Mouse (Mus musculus): ENCODE data around the gene Hmgn2. TPM values are rescaled to one million over a fixed set of nuclear protein-coding genes. Genes with fewer than 3 reads are reported as not detected.

The Hmgn2 gene
- total and polyA plus RNA-seq, 3 experiments: 157 to 195 (median 161) TPM

DNA sequence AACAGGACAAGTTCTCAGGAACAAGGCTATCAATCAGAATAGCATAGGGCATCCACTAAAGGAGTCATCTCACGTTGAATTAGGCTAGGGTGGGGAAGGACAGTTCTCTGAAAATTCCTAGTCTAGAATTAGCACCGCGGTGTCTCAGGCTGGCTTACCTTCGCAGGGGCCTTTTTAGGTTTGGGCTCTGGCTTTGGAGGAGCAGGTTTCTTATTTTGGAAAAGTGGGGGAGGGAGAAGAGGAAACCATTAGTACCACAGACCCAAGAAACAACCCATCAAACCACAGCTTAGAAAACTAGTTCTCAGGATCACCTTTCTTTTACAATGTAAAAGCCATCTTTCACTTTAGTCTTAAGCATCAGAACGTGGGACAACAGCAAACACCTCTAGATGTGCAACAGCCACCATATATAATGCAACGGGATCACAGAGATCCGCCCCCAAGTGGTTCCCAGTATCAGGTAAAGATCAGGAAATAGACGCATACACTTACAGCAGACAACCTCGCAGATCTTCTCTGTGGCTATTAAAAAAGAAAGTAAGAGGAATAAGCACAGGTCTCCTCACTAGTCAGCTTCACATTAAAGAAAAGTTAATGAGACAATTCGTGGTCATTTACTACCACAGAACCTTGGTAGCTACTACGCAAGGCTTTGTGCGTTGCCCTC lies 2.0 kb downstream of the Hmgn2 start:
- Histone ChIP-seq H3K4me1 (ENCODE audit: control insufficient read depth in 1 of 2, insufficient read depth in 2 of 2) (peaks cover 0 to 35% of the 10 kb centered on the region in 2 experiments; a peak in 3 of 4 replicates), H3K79me2 (replicated peaks; ENCODE audit: control insufficient read depth, extremely low read depth, insufficient read depth, poor library complexity, severe bottlenecking) (peaks cover 9% of the 10 kb centered on the region), H3K9ac (ENCODE audit: insufficient read depth, low read depth) (peak overlapping the region; percentile 88), H3K4me2 (ENCODE audit: insufficient read depth, low read depth, poor library complexity, severe bottlenecking) (peak overlapping the region; percentile 97), H3K4me3 (replicated peaks in 1 of 3; ENCODE audit: low read depth in 2 of 3, low read length in 2 of 3, poor library complexity in 1 of 3) (peak overlapping the region; percentile 62 to 75 (median 70)), H3K9me3 (replicated peaks; ENCODE audit: low read length) (no peaks in the 10 kb centered on the region), H3K27ac (ENCODE audit: insufficient read depth, low read depth) (no peak overlapping the region), H3K27me3 (replicated peaks) (no peaks in the 10 kb centered on the region), H3K36me3 (replicated peaks in 1 of 2; ENCODE audit: control insufficient read depth in 1 of 2, insufficient read depth in 1 of 2, low read length in 1 of 2) (peaks cover 27 to 55% of the 10 kb centered on the region in 2 experiments)
- DNase-seq (ENCODE audit: extremely low read depth): no peak
- no peak for TF ChIP-seq ZC3H11A (IDR thresholded peaks at IDR 0.05; ENCODE audit: low read depth, low read length)
- TF ChIP-seq PAX5 (IDR thresholded peaks at IDR 0.05; ENCODE audit: low read length): no peak
- TF ChIP-seq HCFC1 (IDR thresholded peaks at IDR 0.05; ENCODE audit: low read depth, low read length): no peak
- TF ChIP-seq USF2 (conservative IDR thresholded peaks at IDR 0.05; ENCODE audit: low read depth, low read length): no peak
- no peak for TF ChIP-seq TCF12 (IDR thresholded peaks at IDR 0.05; ENCODE audit: low read depth, low read length)
- TF ChIP-seq JUN (IDR thresholded peaks at IDR 0.05; ENCODE audit: insufficient read depth, low read depth, low read length): no peak
- dilution Hi-C loops (cut with MboI; ENCODE audit: extremely low pct_ligation_motif_present, extremely low pct_unique_long_range_greater_than_20kb, low sequenced_read_pairs): no loop called here
- in situ Hi-C loops (cut with MboI; ENCODE audit: low pct_ligation_motif_present, low pct_unique_long_range_greater_than_20kb, low sequenced_read_pairs): no loop called here

DNA sequence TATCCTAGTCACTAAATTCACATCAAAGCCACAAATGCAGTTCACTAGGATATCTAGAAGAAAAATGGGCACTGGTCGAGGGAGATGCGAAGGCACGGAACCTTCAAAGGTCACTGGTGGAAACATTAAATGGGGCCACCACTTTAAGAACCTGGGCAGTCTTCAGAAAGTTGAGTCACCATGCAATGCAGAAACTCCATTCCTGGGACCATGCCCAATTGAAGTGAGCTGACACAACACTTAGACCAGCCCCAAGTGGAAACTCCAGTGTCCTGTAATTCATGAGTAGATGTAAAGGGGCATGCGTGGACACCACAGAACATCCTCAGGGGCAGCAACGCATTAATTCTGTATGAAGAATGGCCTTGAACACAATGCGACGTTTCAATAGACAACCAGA lies 5.9 kb downstream of the Hmgn2 start:
- H3K9me3 ChIP-seq (replicated peaks; ENCODE audit: low read length): no peaks in the 10 kb centered on the region
- in situ Hi-C loops (cut with MboI; ENCODE audit: low pct_ligation_motif_present, low pct_unique_long_range_greater_than_20kb, low sequenced_read_pairs) (no loop called here), dilution Hi-C loops (cut with MboI; ENCODE audit: extremely low pct_ligation_motif_present, extremely low pct_unique_long_range_greater_than_20kb, low sequenced_read_pairs) (no loop called here)
- H3K9ac ChIP-seq (ENCODE audit: insufficient read depth, low read depth): no peak overlapping the region
- DNase-seq (ENCODE audit: extremely low read depth): no peak
- H3K4me2 ChIP-seq (ENCODE audit: insufficient read depth, low read depth, poor library complexity, severe bottlenecking): no peak overlapping the region
- H3K27me3 ChIP-seq (replicated peaks): no peaks in the 10 kb centered on the region
- peaks cover 9% of the 10 kb centered on the region for H3K79me2 ChIP-seq (replicated peaks; ENCODE audit: control insufficient read depth, extremely low read depth, insufficient read depth, poor library complexity, severe bottlenecking)
- H3K27ac ChIP-seq (ENCODE audit: insufficient read depth, low read depth): no peak overlapping the region
- no peak overlapping the region for H3K4me3 ChIP-seq (replicated peaks in 1 of 3; ENCODE audit: low read depth in 2 of 3, low read length in 2 of 3, poor library complexity in 1 of 3)
- H3K4me1 ChIP-seq (ENCODE audit: control insufficient read depth in 1 of 2, insufficient read depth in 2 of 2): peaks cover 0 to 26% of the 10 kb centered on the region in 2 experiments; a peak in 3 of 4 replicates
- TF ChIP-seq ETS1 (conservative IDR thresholded peaks at IDR 0.05; ENCODE audit: low read depth, low read length) (no peak), EP300 (IDR thresholded peaks at IDR 0.05; ENCODE audit: low read length) (no peak), POLR2AphosphoS2 (IDR thresholded peaks at IDR 0.05; ENCODE audit: low read depth, low read length) (peak; percentile 49)
- peaks cover 19 to 36% of the 10 kb centered on the region in 2 experiments for H3K36me3 ChIP-seq (replicated peaks in 1 of 2; ENCODE audit: control insufficient read depth in 1 of 2, insufficient read depth in 1 of 2, low read length in 1 of 2)

GRCm38 (mm10) chr4:133958884-133959283 lies 9.6 kb downstream of the Hmgn2 start:
- Histone ChIP-seq H3K4me3 (replicated peaks in 1 of 3; ENCODE audit: low read depth in 2 of 3, low read length in 2 of 3, poor library complexity in 1 of 3) (no peak overlapping the region), H3K4me1 (ENCODE audit: control insufficient read depth in 1 of 2, insufficient read depth in 2 of 2) (peaks cover 0 to 6% of the 10 kb centered on the region in 2 experiments; a peak in 2 of 4 replicates), H3K27ac (ENCODE audit: insufficient read depth, low read depth) (no peak overlapping the region), H3K9me3 (replicated peaks; ENCODE audit: low read length) (no peaks in the 10 kb centered on the region), H3K4me2 (ENCODE audit: insufficient read depth, low read depth, poor library complexity, severe bottlenecking) (no peak overlapping the region), H3K9ac (ENCODE audit: insufficient read depth, low read depth) (no peak overlapping the region), H3K27me3 (replicated peaks) (no peaks in the 10 kb centered on the region), H3K36me3 (replicated peaks in 1 of 2; ENCODE audit: control insufficient read depth in 1 of 2, insufficient read depth in 1 of 2, low read length in 1 of 2) (peaks cover 5 to 14% of the 10 kb centered on the region in 2 experiments), H3K79me2 (replicated peaks; ENCODE audit: control insufficient read depth, extremely low read depth, insufficient read depth, poor library complexity, severe bottlenecking) (no peaks in the 10 kb centered on the region)
- in situ Hi-C loops (cut with MboI; ENCODE audit: low pct_ligation_motif_present, low pct_unique_long_range_greater_than_20kb, low sequenced_read_pairs) (no loop called here), dilution Hi-C loops (cut with MboI; ENCODE audit: extremely low pct_ligation_motif_present, extremely low pct_unique_long_range_greater_than_20kb, low sequenced_read_pairs) (no loop called here)
- no peak for DNase-seq (ENCODE audit: extremely low read depth)
- no peak for TF ChIP-seq TCF12 (IDR thresholded peaks at IDR 0.05; ENCODE audit: low read depth, low read length)
- no peak for TF ChIP-seq RAD21 (IDR thresholded peaks at IDR 0.05; ENCODE audit: low read depth, low read length)
- no peak for TF ChIP-seq UBTF (IDR thresholded peaks at IDR 0.05; ENCODE audit: low read depth, low read length)
- no peak for TF ChIP-seq MAZ (IDR thresholded peaks at IDR 0.05; ENCODE audit: low read depth, low read length)
- no peak for TF ChIP-seq POLR2A (IDR thresholded peaks at IDR 0.05; ENCODE audit: low read depth, low read length)
- TF ChIP-seq USF1 (IDR thresholded peaks at IDR 0.05; ENCODE audit: low read depth, low read length): no peak
- TF ChIP-seq MYC (IDR thresholded peaks at IDR 0.05; ENCODE audit: low read depth, low read length): no peak
- no peak for TF ChIP-seq MAFK (IDR thresholded peaks at IDR 0.05; ENCODE audit: insufficient replicate concordance, low read length)
- TF ChIP-seq JUN (IDR thresholded peaks at IDR 0.05; ENCODE audit: insufficient read depth, low read depth, low read length): no peak
- no peak for TF ChIP-seq ZC3H11A (IDR thresholded peaks at IDR 0.05; ENCODE audit: low read depth, low read length)
- no peak for TF ChIP-seq GABPA (IDR thresholded peaks at IDR 0.05; ENCODE audit: insufficient replicate concordance, low read depth, low read length)
- no peak for TF ChIP-seq KAT2A (IDR thresholded peaks at IDR 0.05; ENCODE audit: insufficient replicate concordance, low read length)
